In the genomic region with DNA sequence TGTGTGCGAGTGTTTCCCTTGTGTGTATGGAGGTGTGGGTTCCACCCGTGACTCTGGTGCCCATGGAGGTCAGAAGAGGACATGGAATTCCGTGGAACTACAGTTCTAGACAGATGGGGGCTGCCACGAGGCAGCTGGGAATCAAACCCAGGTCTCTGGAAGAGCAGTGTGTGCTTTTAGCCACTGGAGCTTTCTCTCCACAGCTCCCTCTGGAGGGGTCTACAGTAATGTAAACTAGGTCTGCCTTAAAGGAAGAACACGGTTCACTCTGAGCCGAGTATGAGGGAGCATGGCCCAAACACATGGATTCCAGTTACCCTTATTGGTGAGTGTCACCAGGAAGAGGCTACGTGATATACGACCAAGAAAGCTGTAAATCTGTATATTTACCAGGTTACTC, we compare ENCODE assay signal across 24 mouse cellular contexts. TPM values are rescaled to one million over a fixed set of nuclear protein-coding genes. Genes with fewer than 3 reads are reported as not detected.
"Had no signal": no experiment of that assay in that cellular context is flagged by ENCODE, and none has a peak within 500 bp of the region (broad histone marks: within the 10 kb centered on the region; RNA-seq: fewer than 3 reads in every experiment).

No protein-coding gene starts in this region.

- H3K9me3 ChIP-seq: intestine, embryonic 15.5 days; neural tube, embryonic 15.5 days; stomach, embryonic 15.5 days had no signal

- H3K27ac ChIP-seq: intestine, embryonic 15.5 days; limb, embryonic 12.5 days; midbrain, embryonic 10.5 days; neural tube, embryonic 15.5 days; stomach, embryonic 15.5 days had no signal

- H3K27me3 ChIP-seq: intestine, embryonic 15.5 days; limb, embryonic 12.5 days; neural tube, embryonic 15.5 days; stomach, embryonic 15.5 days had no signal

- H3K4me1 ChIP-seq: neural tube, embryonic 15.5 days had no signal

- H3K36me3 ChIP-seq: intestine, embryonic 15.5 days; limb, embryonic 12.5 days; midbrain, embryonic 10.5 days; neural tube, embryonic 15.5 days; stomach, embryonic 15.5 days had no signal

- H3K4me3 ChIP-seq: intestine, embryonic 15.5 days; limb, embryonic 12.5 days; midbrain, embryonic 10.5 days; myocyte; neural tube, embryonic 15.5 days; stomach, embryonic 15.5 days had no signal

- ATAC-seq: intestine, embryonic 15.5 days; lung, postnatal 0 days had no signal

- H3K9ac ChIP-seq: intestine, embryonic 15.5 days; limb, embryonic 12.5 days; neural tube, embryonic 15.5 days; stomach, embryonic 15.5 days had no signal

- DNase-seq: kidney, adult 8-10 months; kidney, postnatal 25 days; layer of hippocampus, adult 9-11 months; lung, adult 2 months; lung, postnatal 36 days; midbrain, embryonic 14.5 days; right cerebral cortex, postnatal 14 days; thymus, adult 2 months; thymus, postnatal 25 days had no signal

RNA-seq across cellular contexts. Expression of gene Gm49496, which starts 4.2 kb away (rescaled TPM):
- total RNA-seq: left cerebral cortex, postnatal 36 days; liver, adult 2 months; megakaryocyte, adult 5-6 weeks had no signal
- polyA plus RNA-seq: intestine, embryonic 15.5 days; kidney, embryonic 16.5 days; limb, embryonic 12.5 days; liver, adult 2 months; lung, adult 2 months; lung, postnatal 0 days; midbrain, embryonic 10.5 days; midbrain, embryonic 14.5 days; myocyte; neural tube, embryonic 11.5 days; neural tube, embryonic 15.5 days; spleen, adult 2 months; stomach, embryonic 15.5 days; testis, adult 2 months; thymus, adult 2 months; urinary bladder, adult 2 months had no signal

RNA-seq across cellular contexts. Expression of gene Gm10198, which starts 38.6 kb away (rescaled TPM):
- total RNA-seq: left cerebral cortex, postnatal 36 days; liver, adult 2 months; megakaryocyte, adult 5-6 weeks had no signal
- polyA plus RNA-seq: intestine, embryonic 15.5 days; kidney, embryonic 16.5 days; limb, embryonic 12.5 days; liver, adult 2 months; lung, adult 2 months; lung, postnatal 0 days; midbrain, embryonic 10.5 days; midbrain, embryonic 14.5 days; myocyte; neural tube, embryonic 11.5 days; neural tube, embryonic 15.5 days; spleen, adult 2 months; stomach, embryonic 15.5 days; testis, adult 2 months; thymus, adult 2 months; urinary bladder, adult 2 months had no signal
